Mouse (Mus musculus): ENCODE data around the gene Arhgef28. TPM values are rescaled to one million over a fixed set of nuclear protein-coding genes. Genes with fewer than 3 reads are reported as not detected.

The Arhgef28 gene
- total and polyA plus RNA-seq, 3 experiments: not detected

GRCm38 (mm10) chr13:98187904-98188303 lies 18.3 kb downstream of the Arhgef28 start:
- Histone ChIP-seq H3K9ac (ENCODE audit: control insufficient read depth, low read depth, low read length, poor library complexity, severe bottlenecking) (no peak overlapping the region), H3K4me3 (ENCODE audit: control insufficient read depth in 1 of 2, insufficient read depth in 1 of 2, low read depth in 2 of 2, low read length in 2 of 2) (no peak overlapping the region), H3K4me1 (ENCODE audit: control insufficient read depth in 1 of 2, insufficient read depth in 2 of 2, low read length in 2 of 2) (no peaks in the 10 kb centered on the region; a peak in 1 of 4 replicates), H3K79me2 (ENCODE audit: control insufficient read depth, insufficient read depth, low read length, poor library complexity) (no peaks in the 10 kb centered on the region), H3K27ac (ENCODE audit: control insufficient read depth, low read depth, low read length) (no peak overlapping the region), H3K27me3 (ENCODE audit: control insufficient read depth in 1 of 2, insufficient read depth in 2 of 2, low read length in 2 of 2) (no peaks in the 10 kb centered on the region), H3K9me3 (replicated peaks; ENCODE audit: insufficient read depth, low read length) (no peaks in the 10 kb centered on the region), H3K36me3 (ENCODE audit: control insufficient read depth in 1 of 2, insufficient read depth in 2 of 2, low read length in 2 of 2) (no peaks in the 10 kb centered on the region)
- TF ChIP-seq ZKSCAN1 (IDR thresholded peaks at IDR 0.05; ENCODE audit: low read depth, low read length) (no peak), TCF12 (IDR thresholded peaks at IDR 0.05; ENCODE audit: low read depth, low read length) (peak; percentile 38; the same call in 1 of the 2 replicates)
- DNase-seq (ENCODE audit: low read depth, low spot score): peak; percentile 4

GRCm38 (mm10) chr13:98186179-98186578 lies 20.1 kb downstream of the Arhgef28 start:
- Histone ChIP-seq H3K27me3 (ENCODE audit: control insufficient read depth in 1 of 2, insufficient read depth in 2 of 2, low read length in 2 of 2) (no peaks in the 10 kb centered on the region), H3K27ac (ENCODE audit: control insufficient read depth, low read depth, low read length) (no peak overlapping the region), H3K4me3 (ENCODE audit: control insufficient read depth in 1 of 2, insufficient read depth in 1 of 2, low read depth in 2 of 2, low read length in 2 of 2) (no peak overlapping the region), H3K9me3 (replicated peaks; ENCODE audit: insufficient read depth, low read length) (no peaks in the 10 kb centered on the region), H3K4me1 (ENCODE audit: control insufficient read depth in 1 of 2, insufficient read depth in 2 of 2, low read length in 2 of 2) (no peaks in the 10 kb centered on the region; a peak in 1 of 4 replicates), H3K79me2 (ENCODE audit: control insufficient read depth, insufficient read depth, low read length, poor library complexity) (no peaks in the 10 kb centered on the region), H3K9ac (ENCODE audit: control insufficient read depth, low read depth, low read length, poor library complexity, severe bottlenecking) (no peak overlapping the region), H3K36me3 (ENCODE audit: control insufficient read depth in 1 of 2, insufficient read depth in 2 of 2, low read length in 2 of 2) (no peaks in the 10 kb centered on the region)
- DNase-seq (ENCODE audit: low read depth, low spot score): no peak
- TF ChIP-seq MYC (IDR thresholded peaks at IDR 0.05; ENCODE audit: low read depth, low read length) (no peak), RAD21 (IDR thresholded peaks at IDR 0.05; ENCODE audit: low read depth, low read length) (no peak), MEF2A (IDR thresholded peaks at IDR 0.05; ENCODE audit: extremely low read depth, insufficient replicate concordance, low read depth, low read length, poor library complexity, severe bottlenecking) (no peak), NRF1 (IDR thresholded peaks at IDR 0.05; ENCODE audit: insufficient read depth, low read depth, low read length, poor library complexity, severe bottlenecking) (no peak)

- DNase-seq (ENCODE audit: low read depth, low spot score): no peak
- Histone ChIP-seq H3K9ac (ENCODE audit: control insufficient read depth, low read depth, low read length, poor library complexity, severe bottlenecking) (no peak overlapping the region), H3K27ac (ENCODE audit: control insufficient read depth, low read depth, low read length) (no peak overlapping the region), H3K36me3 (ENCODE audit: control insufficient read depth in 1 of 2, insufficient read depth in 2 of 2, low read length in 2 of 2) (no peaks in the 10 kb centered on the region), H3K9me3 (replicated peaks; ENCODE audit: insufficient read depth, low read length) (no peaks in the 10 kb centered on the region), H3K4me1 (ENCODE audit: control insufficient read depth in 1 of 2, insufficient read depth in 2 of 2, low read length in 2 of 2) (no peaks in the 10 kb centered on the region; a peak in 1 of 4 replicates), H3K79me2 (ENCODE audit: control insufficient read depth, insufficient read depth, low read length, poor library complexity) (no peaks in the 10 kb centered on the region), H3K4me3 (ENCODE audit: control insufficient read depth in 1 of 2, insufficient read depth in 1 of 2, low read depth in 2 of 2, low read length in 2 of 2) (no peak overlapping the region), H3K27me3 (ENCODE audit: control insufficient read depth in 1 of 2, insufficient read depth in 2 of 2, low read length in 2 of 2) (no peaks in the 10 kb centered on the region)
- TF ChIP-seq UBTF (IDR thresholded peaks at IDR 0.05; ENCODE audit: borderline replicate concordance, insufficient read depth, low read depth, low read length) (no peak), GATA1 (IDR thresholded peaks at IDR 0.05; ENCODE audit: low read depth, low read length) (no peak), MYC (IDR thresholded peaks at IDR 0.05; ENCODE audit: low read depth, low read length) (no peak), ZNF384 (IDR thresholded peaks at IDR 0.05; ENCODE audit: low read depth, low read length) (no peak), GABPA (IDR thresholded peaks at IDR 0.05; ENCODE audit: low read depth, low read length) (no peak), HCFC1 (IDR thresholded peaks at IDR 0.05; ENCODE audit: low read depth, low read length) (no peak), MXI1 (IDR thresholded peaks at IDR 0.05; ENCODE audit: low read depth, low read length) (no peak), NRF1 (IDR thresholded peaks at IDR 0.05; ENCODE audit: insufficient read depth, low read depth, low read length, poor library complexity, severe bottlenecking) (no peak), TBP (IDR thresholded peaks at IDR 0.05; ENCODE audit: low read depth, low read length) (no peak), USF1 (IDR thresholded peaks at IDR 0.05; ENCODE audit: low read depth, low read length) (no peak), MAX (IDR thresholded peaks at IDR 0.05; ENCODE audit: low read length) (no peak), ZKSCAN1 (IDR thresholded peaks at IDR 0.05; ENCODE audit: low read depth, low read length) (no peak), CTCF (IDR thresholded peaks at IDR 0.05 in 2 of 3, conservative IDR thresholded peaks at IDR 0.05 in 1 of 3; ENCODE audit: control insufficient read depth in 1 of 3, insufficient read depth in 1 of 3, low read depth in 2 of 3, low read length in 3 of 3, poor library complexity in 1 of 3, severe bottlenecking in 1 of 3) (no peak)
These were observed 21.6 kb downstream of the Arhgef28 start for GRCm38 (mm10) chr13:98184632-98185031.
